Mouse (Mus musculus) midbrain, embryonic 10.5 days (tissue): ENCODE data around the gene Fam71f1. TPM values are rescaled to one million over a fixed set of nuclear protein-coding genes. Genes with fewer than 3 reads are reported as not detected.

Experiments
- DNase-seq: peaks from one replicate; pipeline ENCODE4 v3.0.0-alpha.2; 2017; ENCODE audit warnings: low spot score
- H3K27ac ChIP-seq: fragments of 300-500 bp; sonication (generic); replicated peaks from 2 replicates; pipeline ENCODE4 v1.5.1; 2016; ENCODE audit warnings: mild to moderate bottlenecking
- H3K27me3 ChIP-seq: fragments of 300-500 bp; sonication (generic); 2 replicates; pipeline ENCODE4 v1.6.1; 2016; ENCODE audit warnings: low read depth, mild to moderate bottlenecking; ENCODE audit not compliant: poor library complexity, severe bottlenecking
- H3K36me3 ChIP-seq: fragments of 300-500 bp; sonication (generic); 2 replicates; pipeline ENCODE4 v1.6.1; 2016; ENCODE audit warnings: mild to moderate bottlenecking, moderate library complexity
- H3K4me1 ChIP-seq: fragments of 300-500 bp; sonication (generic); 2 replicates; pipeline ENCODE4 v1.6.1; 2016
- H3K4me3 ChIP-seq: fragments of 300-500 bp; sonication (generic); 2 replicates; pipeline ENCODE4 v1.5.1; 2016; ENCODE audit warnings: mild to moderate bottlenecking, moderate library complexity
- H3K9me3 ChIP-seq: fragments of 300-500 bp; sonication (generic); replicated peaks from 2 replicates; pipeline ENCODE4 v1.6.1; 2016; ENCODE audit warnings: mild to moderate bottlenecking
- WGBS: fragments of 180-500 bp; shearing (Covaris S2); methylation state at CpG from one replicate; pipeline ENCODE4 v1.1.7; 2016; 5-methylcytosine and 5-hydroxymethylcytosine counted together
- polyA plus RNA-seq: library from polyadenylated mRNA; unstranded; fragments of >200 nt; fragmentation: Nextera tagmentation; extraction: Ambion mirVana; gene quantifications from 2 replicates; pipeline ENCODE4 v1.2.1, GENCODE M21; 2016

Fam71f1 gene
- polyA plus RNA-seq, 1 experiment from 2014 or later, result not detected

DNA sequence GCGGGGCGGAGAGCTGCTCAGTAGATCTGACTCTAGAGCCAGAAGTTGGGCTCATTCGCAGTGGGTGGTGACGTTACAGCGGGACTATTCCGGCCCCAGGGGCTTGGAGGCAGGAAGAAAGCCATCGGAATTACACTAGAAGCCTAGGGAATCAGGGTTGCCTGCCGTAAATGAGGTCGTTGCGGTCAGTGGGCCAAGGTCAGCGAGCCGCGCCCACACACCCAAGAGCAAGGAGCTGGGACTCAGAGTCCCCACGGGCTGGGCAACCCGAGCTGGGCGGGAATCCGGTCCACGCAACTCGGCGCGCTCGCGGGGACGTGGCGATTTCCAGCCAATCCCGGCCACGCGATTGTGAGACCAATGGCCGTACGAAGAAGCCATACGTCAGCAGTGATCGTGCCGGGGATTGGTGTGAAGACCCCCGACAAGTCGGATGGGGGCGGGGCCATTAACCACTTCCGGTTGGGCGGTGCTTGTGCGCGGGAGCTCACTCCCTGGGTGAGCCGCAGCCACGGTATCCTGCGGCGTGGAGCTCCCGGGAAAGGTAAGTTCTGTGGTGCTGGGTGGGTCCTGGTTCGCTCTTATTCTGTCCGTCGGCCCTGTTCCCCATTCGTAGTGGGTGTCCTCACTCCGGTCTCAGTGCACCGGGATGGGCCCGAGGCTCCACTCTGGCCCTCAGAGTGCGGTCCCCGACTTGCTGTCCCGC is 28.9 kb downstream of the Fam71f1 start, which contains the start of gene Calu:
Calu (plus strand) TSS at position 405 of the 706 bp plus-strand sequence.
- under 1% methylated on average over 55 of the region's 55 CpGs for WGBS

DNA sequence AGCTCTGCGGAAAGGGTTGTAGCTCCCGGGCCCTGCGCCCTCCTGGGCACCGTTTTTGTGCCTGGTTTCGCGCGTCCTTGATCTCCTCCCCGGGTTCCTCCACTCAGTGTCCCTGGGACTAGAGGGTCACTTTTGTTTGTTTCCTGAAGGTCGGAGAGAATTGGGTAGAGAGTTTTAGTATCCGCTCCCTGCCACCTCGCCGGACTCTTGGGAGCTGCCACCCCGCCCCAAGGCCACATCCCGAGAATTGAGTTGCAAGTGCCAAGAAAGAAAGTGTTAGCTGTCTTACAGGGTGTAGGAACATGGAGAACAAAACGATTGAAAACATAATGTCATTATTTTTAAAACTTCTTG is 29.4 kb downstream of the Fam71f1 start:
- DNase-seq, result no peak
- WGBS, result under 1% methylated on average over 15 of the region's 15 CpGs
- no peaks in the 10 kb centered on the region for H3K9me3 ChIP-seq
- H3K36me3 ChIP-seq, result 0 out of 2 replicates have a peak, but pooled peaks cover 2% of the 10 kb centered on the region
- H3K27ac ChIP-seq, result peak overlapping the region; percentile 92
- peak overlapping the region; percentile 84 for H3K4me3 ChIP-seq
- H3K27me3 ChIP-seq, result no peaks in the 10 kb centered on the region
- peaks cover 15% of the 10 kb centered on the region for H3K4me1 ChIP-seq

More for the DNA sequence above, 28.9 kb downstream of the Fam71f1 start, which contains the start of gene Calu:
- Histone ChIP-seq H3K27ac (peak within 1 kb of the TSS; percentile 92), H3K9me3 (no peaks in the 10 kb centered on the region), H3K4me1 (peaks cover 15% of the 10 kb centered on the region), H3K36me3 (0 out of 2 replicates have a peak, but pooled peaks cover 2% of the 10 kb centered on the region), H3K4me3 (peak within 1 kb of the TSS; percentile 84), H3K27me3 (no peaks in the 10 kb centered on the region)
- peak; percentile 100 for DNase-seq

- no peaks in the 10 kb centered on the region for H3K27me3 ChIP-seq
- H3K9me3 ChIP-seq, result no peaks in the 10 kb centered on the region
- no peak overlapping the region for H3K27ac ChIP-seq
- peaks cover 15% of the 10 kb centered on the region for H3K4me1 ChIP-seq
- no peak overlapping the region for H3K4me3 ChIP-seq
- DNase-seq, result no peak
- peaks cover 7% of the 10 kb centered on the region for H3K36me3 ChIP-seq
These were observed 32.7 kb downstream of the Fam71f1 start for GRCm38 (mm10) chr6:29351613-29352012.

DNA sequence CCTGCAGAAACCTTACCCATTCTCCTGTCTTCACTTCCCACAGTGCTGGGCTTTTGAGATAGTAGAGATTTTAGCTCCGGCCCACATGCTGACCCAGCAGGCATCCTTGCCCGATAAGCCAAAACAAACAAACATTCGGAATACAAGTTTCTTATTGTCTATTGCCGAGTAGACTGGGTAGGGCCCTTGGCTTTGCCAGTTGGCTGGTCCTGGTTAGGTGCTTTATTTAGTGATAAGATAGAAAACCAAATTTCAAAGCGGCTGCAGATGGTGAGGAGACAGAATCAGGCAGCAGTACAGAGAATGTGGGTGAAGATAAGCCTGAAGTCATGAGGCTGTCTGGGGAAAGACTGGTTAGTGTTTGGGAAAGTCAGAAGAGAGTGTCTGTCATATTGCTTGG is 33.9 kb downstream of the Fam71f1 start:
- Histone ChIP-seq H3K4me1 (peaks cover 8% of the 10 kb centered on the region), H3K27me3 (no peaks in the 10 kb centered on the region), H3K36me3 (peaks cover 19% of the 10 kb centered on the region), H3K4me3 (no peak overlapping the region), H3K9me3 (no peaks in the 10 kb centered on the region), H3K27ac (no peak overlapping the region)
- no peak for DNase-seq
- 45% methylated on average over 5 of the region's 5 CpGs for WGBS

- H3K27ac ChIP-seq, result no peak overlapping the region
These were observed 40.4 kb downstream of the Fam71f1 start for GRCm38 (mm10) chr6:29359386-29359785.

GRCm38 (mm10) chr6:29360211-29360610 is 41.3 kb downstream of the Fam71f1 start:
- no peak for DNase-seq
- WGBS, result 92% methylated on average over 6 of the region's 6 CpGs
- Histone ChIP-seq H3K27me3 (no peaks in the 10 kb centered on the region), H3K9me3 (no peaks in the 10 kb centered on the region), H3K27ac (no peak overlapping the region), H3K4me3 (no peak overlapping the region), H3K4me1 (no peaks in the 10 kb centered on the region), H3K36me3 (peaks cover 78% of the 10 kb centered on the region)

More at GRCm38 (mm10) chr6:29359386-29359785, 40.4 kb downstream of the Fam71f1 start:
- 95% methylated on average over 3 of the region's 3 CpGs for WGBS
- no peak for DNase-seq
- H3K4me3 ChIP-seq, result no peak overlapping the region
- H3K27me3 ChIP-seq, result no peaks in the 10 kb centered on the region
- H3K9me3 ChIP-seq, result no peaks in the 10 kb centered on the region
- peaks cover 72% of the 10 kb centered on the region for H3K36me3 ChIP-seq
- H3K4me1 ChIP-seq, result no peaks in the 10 kb centered on the region

GRCm38 (mm10) chr6:29362246-29363128 is 43.5 kb downstream of the Fam71f1 start:
- Histone ChIP-seq H3K9me3 (no peaks in the 10 kb centered on the region), H3K4me3 (no peak overlapping the region), H3K27ac (no peak overlapping the region), H3K27me3 (no peaks in the 10 kb centered on the region), H3K4me1 (no peaks in the 10 kb centered on the region), H3K36me3 (peaks cover 86% of the 10 kb centered on the region)
- no peak for DNase-seq
- WGBS, result 80% methylated on average over 7 of the region's 7 CpGs

GRCm38 (mm10) chr6:29363129-29363515 is 44.2 kb downstream of the Fam71f1 start:
- no peak overlapping the region for H3K4me3 ChIP-seq
- no peaks in the 10 kb centered on the region for H3K4me1 ChIP-seq
- H3K36me3 ChIP-seq, result peaks cover 86% of the 10 kb centered on the region
- no peak overlapping the region for H3K27ac ChIP-seq
- H3K9me3 ChIP-seq, result no peaks in the 10 kb centered on the region
- H3K27me3 ChIP-seq, result no peaks in the 10 kb centered on the region
- no peak for DNase-seq
- WGBS, result 96% methylated on average over 3 of the region's 3 CpGs

DNA sequence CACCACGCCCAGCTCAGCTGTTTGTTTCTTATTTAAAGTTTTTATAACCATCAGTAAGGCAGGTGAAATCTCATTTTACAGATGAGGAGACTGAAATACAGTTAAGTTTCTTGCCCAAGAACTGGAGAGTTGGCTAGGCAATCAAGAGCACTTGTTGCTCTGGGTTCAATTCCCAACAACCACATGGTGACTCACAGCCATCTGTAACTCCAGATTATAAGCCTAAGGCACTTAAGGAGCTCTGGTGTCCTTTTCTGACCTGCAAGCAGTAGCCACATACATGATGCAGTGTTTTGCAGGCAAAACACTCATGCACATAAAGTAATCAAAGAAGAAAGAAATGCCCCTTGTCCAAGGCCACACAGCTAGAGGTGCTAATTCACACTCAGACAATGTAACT is 46.3 kb downstream of the Fam71f1 start:
- Histone ChIP-seq H3K27ac (no peak overlapping the region), H3K4me1 (no peaks in the 10 kb centered on the region), H3K36me3 (peaks cover 84% of the 10 kb centered on the region), H3K27me3 (no peaks in the 10 kb centered on the region), H3K9me3 (no peaks in the 10 kb centered on the region), H3K4me3 (no peak overlapping the region)
- no peak for DNase-seq
- WGBS, result 94% methylated on average over 1 of the region's 1 CpGs

GRCm38 (mm10) chr6:29377386-29377785 is 58.4 kb downstream of the Fam71f1 start:
- peaks cover 72% of the 10 kb centered on the region for H3K36me3 ChIP-seq
- no peak for DNase-seq
- H3K27me3 ChIP-seq, result no peaks in the 10 kb centered on the region
- H3K4me1 ChIP-seq, result no peaks in the 10 kb centered on the region
- no peak overlapping the region for H3K4me3 ChIP-seq
- 96% methylated on average over 4 of the region's 4 CpGs for WGBS
- H3K27ac ChIP-seq, result no peak overlapping the region
- no peaks in the 10 kb centered on the region for H3K9me3 ChIP-seq

- WGBS, result 96% methylated on average over 10 of the region's 10 CpGs
- peaks cover 59% of the 10 kb centered on the region for H3K36me3 ChIP-seq
These were observed 59.7 kb downstream of the Fam71f1 start for GRCm38 (mm10) chr6:29378678-29379077.

GRCm38 (mm10) chr6:29379954-29380353 is 61.0 kb downstream of the Fam71f1 start:
- DNase-seq, result no peak
- 91% methylated on average over 6 of the region's 6 CpGs for WGBS
- no peaks in the 10 kb centered on the region for H3K27me3 ChIP-seq
- no peak overlapping the region for H3K27ac ChIP-seq
- 0 out of 2 replicates have a peak, but pooled peaks cover 5% of the 10 kb centered on the region for H3K4me1 ChIP-seq
- no peak overlapping the region for H3K4me3 ChIP-seq
- H3K9me3 ChIP-seq, result no peaks in the 10 kb centered on the region
- peaks cover 46% of the 10 kb centered on the region for H3K36me3 ChIP-seq

More at GRCm38 (mm10) chr6:29378678-29379077, 59.7 kb downstream of the Fam71f1 start:
- H3K4me1 ChIP-seq, result 0 out of 2 replicates have a peak, but pooled peaks cover 5% of the 10 kb centered on the region
- no peak overlapping the region for H3K4me3 ChIP-seq
- no peak for DNase-seq
- no peak overlapping the region for H3K27ac ChIP-seq
- no peaks in the 10 kb centered on the region for H3K9me3 ChIP-seq
- no peaks in the 10 kb centered on the region for H3K27me3 ChIP-seq

DNA sequence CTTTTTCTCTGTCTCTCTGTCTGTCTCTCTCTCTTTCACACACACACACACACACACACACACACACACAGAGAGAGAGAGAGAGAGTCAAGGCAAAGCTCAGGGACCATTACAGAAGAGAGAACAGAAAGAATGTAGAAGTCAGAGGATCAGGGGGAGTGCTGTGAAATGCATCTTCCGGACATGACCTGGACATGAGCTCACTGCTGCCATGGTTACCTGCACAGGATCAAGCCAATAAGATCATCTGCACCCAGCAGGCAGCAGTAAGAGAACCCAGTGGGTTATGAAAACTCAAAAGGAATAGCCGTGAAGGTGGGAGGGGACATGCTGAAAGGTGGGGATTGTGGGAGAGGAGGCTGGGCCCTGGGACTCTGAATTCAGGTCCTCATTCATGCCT is 63.5 kb downstream of the Fam71f1 start:
- Histone ChIP-seq H3K4me1 (peaks cover 6% of the 10 kb centered on the region), H3K27me3 (peaks cover 14% of the 10 kb centered on the region), H3K36me3 (peaks cover 21% of the 10 kb centered on the region), H3K27ac (no peak overlapping the region), H3K4me3 (no peak overlapping the region), H3K9me3 (no peaks in the 10 kb centered on the region)
- 63% methylated on average over 2 of the region's 2 CpGs for WGBS
- no peak for DNase-seq
